Mouse (Mus musculus) liver, embryonic 11.5 days (tissue): ENCODE results near the gene Adamts20. TPM values are rescaled to one million over a fixed set of nuclear protein-coding genes. Genes with fewer than 3 reads are reported as not detected.

Experiments used
- ATAC-seq: fragments of 200-750 bp; cut with Nextera tagmentation; replicated peaks from 2 replicates; pipeline ENCODE4 v1.8.0; 2017; ENCODE audit warnings: moderate number of reproducible peaks, mild to moderate bottlenecking, moderate TSS enrichment, moderate library complexity; ENCODE audit not compliant: low FRiP score
- DNase-seq: peaks from one replicate; pipeline ENCODE4 v3.0.0-alpha.2; 2017; ENCODE audit warnings: low spot score
- H3K27ac ChIP-seq: fragments of 300-500 bp; sonication (generic); 2 replicates; pipeline ENCODE4 v1.5.1; 2014; ENCODE audit warnings: mild to moderate bottlenecking, low read depth, low read length, control low read depth
- H3K27me3 ChIP-seq: fragments of 300-500 bp; sonication (generic); replicated peaks from 2 replicates; pipeline ENCODE4 v1.6.1; 2014; ENCODE audit warnings: low read length, mixed read lengths; ENCODE audit not compliant: control insufficient read depth, insufficient read depth
- H3K36me3 ChIP-seq: fragments of 300-500 bp; sonication (generic); 2 replicates; pipeline ENCODE4 v1.6.1; 2014; ENCODE audit warnings: mild to moderate bottlenecking, low read length, moderate library complexity, mixed read lengths; ENCODE audit not compliant: control insufficient read depth, insufficient read depth
- H3K4me1 ChIP-seq: fragments of 300-500 bp; sonication (generic); replicated peaks from 2 replicates; pipeline ENCODE4 v1.6.1; 2014; ENCODE audit warnings: low read length, mixed read lengths; ENCODE audit not compliant: control insufficient read depth, insufficient read depth
- H3K4me2 ChIP-seq: fragments of 300-500 bp; sonication (generic); 2 replicates; pipeline ENCODE4 v1.6.1; 2014; ENCODE audit warnings: mild to moderate bottlenecking, control low read depth, moderate library complexity
- H3K4me3 ChIP-seq: fragments of 300-500 bp; sonication (generic); 2 replicates; pipeline ENCODE4 v1.5.1; 2014; ENCODE audit warnings: low read depth, low read length, control low read depth
- H3K9ac ChIP-seq: fragments of 300-500 bp; sonication (generic); 2 replicates; pipeline ENCODE4 v1.6.1; 2014; ENCODE audit warnings: low read depth, low read length, control low read depth
- H3K9me3 ChIP-seq: fragments of 300-500 bp; sonication (generic); 2 replicates; pipeline ENCODE4 v1.6.1; 2016; ENCODE audit warnings: low read length, inconsistent platforms, mixed read lengths; ENCODE audit not compliant: control insufficient read depth
- WGBS: fragments of 180-500 bp; shearing (Covaris S2); extraction: QIAGEN DNeasy Blood & Tissue Kit; methylation state at CpG from one replicate; pipeline ENCODE4 v1.1.7; 2014; 5-methylcytosine and 5-hydroxymethylcytosine counted together
- polyA plus RNA-seq: library from polyadenylated mRNA; unstranded; fragments of >200 nt; fragmentation: Nextera tagmentation; extraction: Ambion mirVana; gene quantifications from 2 replicates; pipeline ENCODE4 v1.2.1, GENCODE M21; 2014

The Adamts20 gene
- polyA plus RNA-seq, 1 experiment from 2014 or later = 1.2 TPM

- Histone ChIP-seq H3K27me3 (no peaks in the 10 kb centered on the region), H3K27ac (no peak overlapping the region), H3K4me2 (no peak overlapping the region), H3K4me1 (no peaks in the 10 kb centered on the region), H3K9me3 (no peaks in the 10 kb centered on the region), H3K9ac (no peak overlapping the region), H3K36me3 (no peaks in the 10 kb centered on the region), H3K4me3 (no peak overlapping the region)
- DNase-seq (no peak), ATAC-seq (no peak)
- WGBS = 79% methylated on average over 1 of the region's 1 CpGs
Observed at GRCm38 (mm10) chr15:94227388-94227787, 237.8 kb downstream of the Adamts20 start.

- Histone ChIP-seq H3K36me3 (no peaks in the 10 kb centered on the region), H3K27ac (no peak overlapping the region), H3K9ac (no peak overlapping the region), H3K4me3 (no peak overlapping the region), H3K9me3 (no peaks in the 10 kb centered on the region), H3K4me1 (no peaks in the 10 kb centered on the region), H3K4me2 (no peak overlapping the region), H3K27me3 (no peaks in the 10 kb centered on the region)
- no peak for DNase-seq
- WGBS = 28% methylated on average over 8 of the region's 8 CpGs
- ATAC-seq = no peak
Observed at GRCm38 (mm10) chr15:94223101-94223500, 242.1 kb downstream of the Adamts20 start.

GRCm38 (mm10) chr15:94220686-94221085, 244.5 kb downstream of the Adamts20 start:
- no peaks in the 10 kb centered on the region for H3K4me1 ChIP-seq
- ATAC-seq = no peak
- no peaks in the 10 kb centered on the region for H3K27me3 ChIP-seq
- 57% methylated on average over 8 of the region's 8 CpGs for WGBS
- no peak overlapping the region for H3K4me2 ChIP-seq
- no peaks in the 10 kb centered on the region for H3K9me3 ChIP-seq
- no peak for DNase-seq
- H3K36me3 ChIP-seq = no peaks in the 10 kb centered on the region
- H3K4me3 ChIP-seq = no peak overlapping the region
- no peak overlapping the region for H3K9ac ChIP-seq
- no peak overlapping the region for H3K27ac ChIP-seq

Other genes starting within 250 kb of the Adamts20 start
- gene Pus7l, start 78.1 kb upstream of the Adamts20 start, polyA plus RNA-seq = 12.0 and 13.5 TPM in 2 replicates
- 6.1 and 6.3 TPM in 2 replicates for gene Irak4, start 78.2 kb upstream of the Adamts20 start, polyA plus RNA-seq
- gene Twf1, start 124.5 kb upstream of the Adamts20 start, polyA plus RNA-seq = 48.6 and 51.9 TPM in 2 replicates
- 0.18 TPM in 1 of 2 replicates, not detected in the other for gene Tmem117, start 163.8 kb upstream of the Adamts20 start, polyA plus RNA-seq